Mouse (Mus musculus): ENCODE results near the gene Arrb2. TPM values are rescaled to one million over a fixed set of nuclear protein-coding genes. Genes with fewer than 3 reads are reported as not detected.
"Not testable (repeated sequence)": the region's sequence is repeated elsewhere in the genome, so short reads cannot be mapped to it uniquely, and the experiment has no call there.

Gene Arrb2
- 1 to 10 TPM; 7.6 to 9.0 TPM for total RNA-seq (2021)
- long read RNA-seq, experiment 1, partial matches to known transcripts, result 0 of 5 reads
- long read RNA-seq, experiment 1, other reads (novel, unspliced or antisense), result 3 of 5 reads
- long read RNA-seq, experiment 2, partial matches to known transcripts, result 0 of 2 reads
- long read RNA-seq, experiment 2, other reads (novel, unspliced or antisense), result 1 of 2 reads

- peak; percentile 97 for DNase-seq (ENCODE audit: low spot score)
Observed at GRCm38 (mm10) chr11:70432048-70432894, at the start of gene Arrb2. Gene Arrb2, plus strand, starts transcription at chr11:70432635.

GRCm38 (mm10) chr11:70384136-70384535 lies 48.3 kb upstream of the Arrb2 start:
- DNase-seq (ENCODE audit: low spot score), result no peak

DNA sequence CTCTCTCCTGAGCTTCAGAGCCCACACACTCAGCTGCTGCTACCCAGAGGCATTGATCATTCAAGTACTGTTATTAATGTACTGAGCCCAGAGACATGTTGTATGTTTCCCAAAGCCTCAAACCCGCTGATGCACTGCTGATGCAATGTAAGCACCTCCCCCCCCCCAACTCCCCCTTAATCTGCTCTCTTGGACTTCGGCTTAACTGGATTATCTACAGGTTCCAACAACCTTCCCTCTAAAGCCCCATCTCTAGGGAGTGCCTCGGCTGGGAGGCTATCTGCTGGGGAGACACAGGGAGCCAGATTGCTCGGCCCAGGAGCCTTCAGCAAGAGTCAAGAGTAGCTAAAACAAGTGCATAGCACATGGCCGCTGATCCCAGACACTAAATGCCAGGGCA lies 45.0 kb upstream of the Arrb2 start:
- no peak for DNase-seq (ENCODE audit: low spot score)

DNA sequence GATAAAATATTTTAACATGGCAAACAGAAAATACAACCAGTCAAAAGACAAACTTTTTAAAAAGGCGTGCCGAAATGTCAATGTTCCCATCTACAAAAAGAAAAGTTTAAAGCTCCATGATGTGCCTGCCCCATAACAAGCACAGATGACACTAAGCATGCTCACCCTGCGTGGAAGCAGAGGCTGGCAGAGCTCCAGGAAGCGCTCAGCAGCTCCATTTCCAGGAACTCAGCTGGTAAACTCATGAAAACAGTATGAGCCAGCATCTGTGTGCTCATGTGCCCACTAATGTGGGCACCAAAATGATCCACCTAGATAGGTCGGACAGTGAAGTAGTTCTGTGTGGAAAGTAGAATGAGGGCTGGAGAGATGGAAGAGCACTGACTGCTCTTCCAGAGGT lies 43.0 kb upstream of the Arrb2 start:
- DNase-seq (ENCODE audit: low spot score), result no peak

GRCm38 (mm10) chr11:70403598-70403997 lies 28.8 kb upstream of the Arrb2 start:
- no peak for DNase-seq (ENCODE audit: low spot score)

DNA sequence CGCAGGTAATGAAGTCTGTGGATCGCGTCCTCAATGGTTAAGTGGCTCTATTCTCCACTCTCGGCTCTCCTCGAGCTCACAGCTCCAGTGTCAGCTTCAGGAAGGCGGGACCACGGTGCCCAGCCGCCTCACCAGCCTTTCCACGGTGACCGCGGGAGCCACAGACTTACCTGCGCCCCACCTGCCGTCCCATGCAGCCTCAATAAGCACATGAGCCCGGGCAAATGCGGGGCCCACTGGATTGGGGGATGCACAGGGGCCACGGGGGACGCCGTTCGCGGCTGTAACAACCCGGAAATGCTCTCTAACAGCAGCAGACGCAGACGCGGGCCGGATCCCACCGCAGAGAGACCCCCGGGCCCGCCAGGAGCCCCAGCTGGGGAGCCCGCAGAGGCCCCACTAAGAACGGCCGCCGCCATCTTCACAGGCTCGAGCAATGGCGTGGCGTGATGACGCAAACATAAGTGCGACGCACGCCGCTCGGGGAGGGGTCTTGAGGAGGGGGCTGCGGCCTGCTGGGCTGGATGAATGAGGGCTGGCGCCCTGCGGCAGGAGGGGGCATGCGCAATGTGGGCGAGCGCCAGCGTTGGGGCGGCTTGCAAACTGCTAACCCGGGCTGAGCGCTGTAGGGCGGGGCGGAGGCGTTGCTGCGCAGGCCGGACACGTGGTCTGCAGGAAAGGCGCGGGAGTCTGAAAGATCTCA lies 22.7 kb upstream of the Arrb2 start, which contains the start of gene Pelp1:
Gene Pelp1, minus strand, starts transcription at position 438 of the 703 bp plus-strand sequence.
- DNase-seq (ENCODE audit: low spot score), result peak; percentile 73

- no peak for DNase-seq (ENCODE audit: low spot score)
Observed at GRCm38 (mm10) chr11:70410297-70410643, 22.2 kb upstream of the Arrb2 start.

DNA sequence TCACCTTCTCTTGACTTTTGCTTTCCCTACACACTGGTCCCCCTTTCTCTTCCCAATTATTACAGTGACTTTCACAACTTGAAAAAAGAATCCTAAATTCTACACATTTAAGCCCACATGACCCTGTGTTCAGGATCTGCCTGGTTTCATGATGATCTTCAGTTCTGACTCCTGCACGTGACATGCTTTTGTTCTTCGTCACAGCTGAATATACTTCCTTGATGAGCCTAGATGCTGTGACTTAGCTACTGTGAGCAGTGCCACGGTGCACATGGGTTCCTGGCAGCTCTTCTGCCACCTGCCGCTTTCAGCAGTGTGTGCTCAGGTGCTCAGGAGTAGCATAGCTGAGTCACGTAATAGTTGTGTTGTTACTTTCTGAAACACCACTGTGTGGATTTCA lies 19.8 kb upstream of the Arrb2 start:
- no peak for DNase-seq (ENCODE audit: low spot score)

- DNase-seq (ENCODE audit: low spot score), result peak; percentile 74
Observed at GRCm38 (mm10) chr11:70413961-70414360, 18.5 kb upstream of the Arrb2 start.

DNA sequence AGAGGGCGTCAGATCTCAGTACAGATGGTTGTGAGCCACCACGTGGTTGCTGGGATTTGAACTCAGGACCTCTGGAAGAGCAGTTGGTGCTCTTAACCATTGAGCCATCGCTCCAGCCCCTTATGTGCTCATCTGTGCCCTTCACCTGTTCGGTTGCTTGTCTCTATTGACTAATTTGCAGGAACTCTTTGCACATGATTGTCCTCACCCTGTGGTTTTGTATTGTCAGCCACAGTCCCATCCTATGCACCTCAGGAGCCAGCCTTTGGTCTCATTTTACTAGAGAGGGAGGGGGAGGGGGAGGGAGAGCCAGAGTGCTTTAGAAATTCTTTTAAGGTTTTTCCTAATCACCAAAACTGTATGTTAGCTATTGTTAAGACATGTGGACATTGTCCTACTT lies 14.2 kb upstream of the Arrb2 start:
- no peak for DNase-seq (ENCODE audit: low spot score)

DNA sequence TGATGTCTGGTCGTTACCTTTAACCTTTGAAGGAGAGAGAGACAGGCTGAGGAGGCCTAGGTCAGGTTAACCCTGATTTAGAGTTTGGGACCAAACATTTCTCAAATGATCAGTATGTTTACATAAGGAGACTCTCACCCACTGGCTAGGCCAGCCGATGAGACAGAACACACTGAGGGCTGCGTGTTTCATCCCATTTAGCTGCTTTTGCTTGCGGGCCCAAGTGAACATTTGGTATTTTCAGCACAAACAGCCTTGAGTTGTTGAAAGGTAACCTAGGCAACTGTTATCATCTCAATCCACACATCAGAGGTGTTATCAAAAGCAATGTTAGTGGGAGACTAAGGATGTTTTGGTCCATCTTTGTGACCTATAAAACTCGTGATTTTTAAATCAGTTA lies 12.9 kb upstream of the Arrb2 start:
- DNase-seq (ENCODE audit: low spot score), result no peak

DNA sequence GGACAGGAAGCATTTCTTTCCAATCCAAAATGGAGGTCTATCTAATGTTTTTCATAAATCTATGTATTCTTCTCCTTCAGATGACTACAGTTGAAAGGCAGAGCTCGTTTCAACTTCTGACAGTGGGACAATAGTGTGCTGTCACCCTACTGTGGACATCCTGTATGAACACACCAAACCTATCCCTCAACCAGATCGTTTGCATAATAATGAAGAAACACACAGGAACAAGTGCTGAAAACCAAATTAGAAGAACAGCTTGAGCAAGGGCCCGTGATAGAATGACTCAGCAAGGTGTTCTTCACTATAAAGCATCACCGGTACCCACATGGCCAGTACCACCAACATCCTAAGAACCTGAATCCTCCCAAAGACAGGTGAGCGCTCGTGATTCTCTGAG lies 5.8 kb upstream of the Arrb2 start:
- not testable (repeated sequence) for DNase-seq (ENCODE audit: low spot score)

- no peak for DNase-seq (ENCODE audit: low spot score)
Observed at GRCm38 (mm10) chr11:70431574-70431973, 861 bp upstream of the Arrb2 start.

- peak; percentile 29 for DNase-seq (ENCODE audit: low spot score)
Observed at GRCm38 (mm10) chr11:70432895-70433568, 597 bp downstream of the Arrb2 start.

- no peak for DNase-seq (ENCODE audit: low spot score)
Observed at GRCm38 (mm10) chr11:70433569-70433943, 1.1 kb downstream of the Arrb2 start.

GRCm38 (mm10) chr11:70433951-70434350 lies 1.5 kb downstream of the Arrb2 start:
- no peak for DNase-seq (ENCODE audit: low spot score)

GRCm38 (mm10) chr11:70435476-70435875 lies 3.0 kb downstream of the Arrb2 start:
- DNase-seq (ENCODE audit: low spot score), result no peak

DNA sequence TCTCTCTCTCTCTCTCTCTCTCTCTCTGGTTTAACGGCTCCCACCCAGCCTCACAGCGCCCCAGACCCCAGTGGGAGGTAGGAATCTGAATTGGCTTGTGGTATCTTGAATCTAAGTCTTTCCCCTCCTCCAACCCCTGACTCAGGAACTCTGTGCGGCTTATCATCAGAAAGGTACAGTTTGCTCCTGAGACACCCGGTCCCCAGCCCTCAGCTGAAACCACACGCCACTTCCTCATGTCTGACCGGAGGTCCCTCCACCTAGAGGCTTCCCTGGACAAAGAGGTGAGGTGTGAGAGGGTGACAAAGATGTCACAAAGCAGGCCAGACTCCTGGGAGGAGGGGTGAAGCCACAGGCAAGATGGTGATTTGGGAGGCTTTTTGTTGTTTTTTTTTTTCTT lies 5.0 kb downstream of the Arrb2 start:
- no peak for DNase-seq (ENCODE audit: low spot score)

GRCm38 (mm10) chr11:70438728-70439374 lies 6.4 kb downstream of the Arrb2 start:
- DNase-seq (ENCODE audit: low spot score), result no peak

DNA sequence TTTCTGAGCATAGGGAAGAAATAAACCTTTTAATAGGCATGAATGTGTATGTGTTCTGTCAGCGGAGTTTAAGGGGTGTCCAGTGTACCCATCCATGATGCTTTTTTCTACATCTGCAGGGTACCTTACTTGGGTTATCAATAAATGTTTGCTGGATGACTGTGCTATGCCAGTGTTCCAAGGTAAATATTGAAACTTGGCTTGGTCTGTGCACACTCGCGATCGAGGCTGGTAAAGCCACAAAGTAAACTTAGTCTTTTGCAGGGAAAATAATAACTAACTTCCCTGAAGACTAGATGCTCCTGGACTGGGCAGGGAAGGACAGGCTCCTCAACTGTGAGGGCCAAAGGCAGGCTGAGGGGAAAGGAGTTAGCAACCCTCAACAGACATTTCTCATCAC lies 8.2 kb downstream of the Arrb2 start:
- DNase-seq (ENCODE audit: low spot score), result no peak

GRCm38 (mm10) chr11:70441882-70442281 lies 9.4 kb downstream of the Arrb2 start:
- no peak for DNase-seq (ENCODE audit: low spot score)

Measured in gastrocnemius, adult 18-20 months (tissue).